Mouse (Mus musculus) spleen, adult 2 months (tissue): ENCODE measurements around the gene BC051019.

ENCODE experiments used
- CTCF ChIP-seq: fragments of 200-500 bp; IDR thresholded peaks from 2 replicates; pipeline ENCODE4 v1.5.1; 2011; ENCODE audit warnings: mild to moderate bottlenecking, inconsistent platforms; ENCODE audit not compliant: insufficient read depth, insufficient read length, insufficient replicate concordance; ENCODE audit errors: extremely low read depth
- POLR2A ChIP-seq: fragments of 200-500 bp; IDR thresholded peaks from 2 replicates; pipeline ENCODE4 v1.6.1; 2011; ENCODE audit warnings: low read depth, low read length, inconsistent platforms

GRCm38 (mm10) chr7:109702721-109703120 lies 20.9 kb downstream of the BC051019 start:
- TF ChIP-seq POLR2A (no peak), CTCF (no peak)
